Mouse (Mus musculus) midbrain, embryonic 14.5 days (tissue): ENCODE results near the gene Acsm5. TPM values are rescaled to one million over a fixed set of nuclear protein-coding genes. Genes with fewer than 3 reads are reported as not detected.

ENCODE experiments used
- ATAC-seq: fragments of 200-750 bp; cut with Nextera tagmentation; 2 replicates; pipeline ENCODE4 v1.8.0; 2017; ENCODE audit warnings: moderate number of reproducible peaks, moderate library complexity; ENCODE audit not compliant: low FRiP score, low TSS enrichment
- DNase-seq: peaks from one replicate; pipeline ENCODE4 v3.0.0-alpha.2; 2015
- H3K27ac ChIP-seq: fragments of 300-500 bp; sonication (generic); replicated peaks from 2 replicates; pipeline ENCODE4 v1.5.1; 2014; ENCODE audit warnings: mild to moderate bottlenecking, low read depth, low read length, moderate library complexity
- H3K27me3 ChIP-seq: fragments of 300-500 bp; sonication (generic); 2 replicates; pipeline ENCODE4 v1.6.1; 2014; ENCODE audit warnings: low read length, control low read depth, mixed read lengths; ENCODE audit not compliant: control insufficient read depth, insufficient read depth
- H3K36me3 ChIP-seq: fragments of 300-500 bp; sonication (generic); 2 replicates; pipeline ENCODE4 v1.6.1; 2014; ENCODE audit warnings: low read length, control low read depth; ENCODE audit not compliant: control insufficient read depth, insufficient read depth
- H3K4me1 ChIP-seq: fragments of 300-500 bp; sonication (generic); 2 replicates; pipeline ENCODE4 v1.6.1; 2014; ENCODE audit warnings: mild to moderate bottlenecking, antibody characterized with exemption, low read length, control low read depth; ENCODE audit not compliant: control insufficient read depth, insufficient read depth
- H3K4me2 ChIP-seq: fragments of 300-500 bp; sonication (generic); 2 replicates; pipeline ENCODE4 v1.6.1; 2014; ENCODE audit warnings: mild to moderate bottlenecking, low read length, moderate library complexity
- H3K4me3 ChIP-seq: fragments of 300-500 bp; sonication (generic); replicated peaks from 2 replicates; pipeline ENCODE4 v1.5.1; 2014; ENCODE audit warnings: low read depth, low read length
- H3K9ac ChIP-seq: fragments of 300-500 bp; sonication (generic); replicated peaks from 2 replicates; pipeline ENCODE4 v1.6.1; 2014; ENCODE audit warnings: mild to moderate bottlenecking, low read length, moderate library complexity
- H3K9me3 ChIP-seq: fragments of 300-500 bp; sonication (generic); 2 replicates; pipeline ENCODE4 v1.6.1; 2016; ENCODE audit warnings: low read length, control low read depth, mixed read lengths; ENCODE audit not compliant: control insufficient read depth
- WGBS: fragments of 180-500 bp; shearing (Covaris S2); extraction: QIAGEN DNeasy Blood & Tissue Kit; methylation state at CpG from one replicate; pipeline ENCODE4 v1.1.7; 2014; 5-methylcytosine and 5-hydroxymethylcytosine counted together
- polyA plus RNA-seq: library from polyadenylated mRNA; unstranded; fragments of >200 nt; fragmentation: Nextera tagmentation; extraction: Ambion mirVana; gene quantifications from 2 replicates; pipeline ENCODE4 v1.2.1, GENCODE M21; 2014

Gene Acsm5
- polyA plus RNA-seq, 1 experiment from 2014 or later, result not detected

DNA sequence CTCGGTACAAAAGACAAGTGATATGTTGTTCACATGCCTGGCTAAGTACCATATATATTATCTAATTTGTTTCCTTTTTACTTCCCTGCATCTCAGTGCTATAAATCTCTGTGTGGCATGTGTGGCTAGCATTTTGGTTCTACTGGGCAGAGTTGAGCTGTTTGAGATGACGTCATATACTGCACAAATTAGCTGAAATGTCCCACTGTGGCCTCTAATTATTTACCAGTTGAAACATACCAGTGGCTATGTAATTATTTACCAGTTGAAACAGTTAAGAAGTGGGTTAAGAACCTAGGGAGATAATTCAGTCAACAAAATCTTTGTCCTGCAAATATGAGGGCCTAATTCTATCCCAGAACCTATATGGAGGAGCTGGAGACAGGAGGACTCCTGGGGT is 8.3 kb downstream of the Acsm5 start:
- Histone ChIP-seq H3K4me1 (no peaks in the 10 kb centered on the region), H3K9ac (no peak overlapping the region), H3K4me2 (no peak overlapping the region), H3K9me3 (no peaks in the 10 kb centered on the region), H3K36me3 (no peaks in the 10 kb centered on the region), H3K27me3 (no peaks in the 10 kb centered on the region), H3K4me3 (no peak overlapping the region), H3K27ac (no peak overlapping the region)
- DNase-seq, result no peak
- ATAC-seq, result no peak
- WGBS, result 88% methylated on average over 2 of the region's 2 CpGs

DNA sequence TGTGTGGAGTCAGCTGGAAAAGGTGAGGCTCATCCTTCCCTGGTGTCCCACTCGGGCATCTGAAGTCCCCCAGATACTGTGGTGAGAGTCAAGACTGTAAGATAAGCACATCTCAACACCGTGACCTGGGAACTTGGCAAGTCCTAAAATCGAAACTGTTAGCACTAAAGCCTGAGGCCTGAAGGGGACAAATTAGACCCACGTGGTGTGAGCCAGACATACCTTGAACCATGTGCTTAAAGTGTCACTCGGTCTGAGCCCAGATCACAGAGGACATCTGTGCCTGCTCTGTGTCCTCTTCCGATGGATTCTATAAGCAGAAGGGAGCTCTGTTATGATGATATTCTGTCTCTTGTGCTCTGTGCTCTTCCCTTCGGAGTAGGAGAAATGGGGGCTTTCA is 9.4 kb downstream of the Acsm5 start:
- DNase-seq, result no peak
- Histone ChIP-seq H3K27me3 (no peaks in the 10 kb centered on the region), H3K4me3 (no peak overlapping the region), H3K9me3 (no peaks in the 10 kb centered on the region), H3K9ac (no peak overlapping the region), H3K27ac (no peak overlapping the region), H3K4me1 (no peaks in the 10 kb centered on the region), H3K4me2 (no peak overlapping the region), H3K36me3 (no peaks in the 10 kb centered on the region)
- no peak for ATAC-seq
- 85% methylated on average over 7 of the region's 7 CpGs for WGBS

DNA sequence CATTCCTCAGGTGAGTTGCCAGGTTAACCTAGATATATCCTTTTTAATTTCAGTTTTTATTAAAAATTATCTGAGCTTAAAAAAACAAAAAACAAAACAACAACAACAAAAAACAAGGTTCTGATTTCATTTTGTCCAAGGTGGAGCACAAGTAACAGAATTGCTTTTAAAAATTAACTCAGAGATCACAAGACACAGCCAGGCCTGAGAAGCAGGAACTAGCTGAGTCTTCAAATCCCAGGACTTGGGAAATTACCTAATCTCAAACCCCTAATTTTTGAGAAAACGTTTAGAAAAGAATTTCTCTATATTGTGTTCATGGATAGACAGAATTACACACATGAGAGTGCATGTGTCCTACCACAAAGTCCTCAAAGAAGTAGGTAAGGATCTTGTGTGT is 13.7 kb downstream of the Acsm5 start:
- no peaks in the 10 kb centered on the region for H3K27me3 ChIP-seq
- no peaks in the 10 kb centered on the region for H3K36me3 ChIP-seq
- no peak overlapping the region for H3K4me2 ChIP-seq
- DNase-seq, result no peak
- H3K9me3 ChIP-seq, result no peaks in the 10 kb centered on the region
- H3K9ac ChIP-seq, result no peak overlapping the region
- 60% methylated on average over 1 of the region's 1 CpGs for WGBS
- no peak overlapping the region for H3K27ac ChIP-seq
- H3K4me3 ChIP-seq, result no peak overlapping the region
- ATAC-seq, result no peak
- H3K4me1 ChIP-seq, result no peaks in the 10 kb centered on the region

DNA sequence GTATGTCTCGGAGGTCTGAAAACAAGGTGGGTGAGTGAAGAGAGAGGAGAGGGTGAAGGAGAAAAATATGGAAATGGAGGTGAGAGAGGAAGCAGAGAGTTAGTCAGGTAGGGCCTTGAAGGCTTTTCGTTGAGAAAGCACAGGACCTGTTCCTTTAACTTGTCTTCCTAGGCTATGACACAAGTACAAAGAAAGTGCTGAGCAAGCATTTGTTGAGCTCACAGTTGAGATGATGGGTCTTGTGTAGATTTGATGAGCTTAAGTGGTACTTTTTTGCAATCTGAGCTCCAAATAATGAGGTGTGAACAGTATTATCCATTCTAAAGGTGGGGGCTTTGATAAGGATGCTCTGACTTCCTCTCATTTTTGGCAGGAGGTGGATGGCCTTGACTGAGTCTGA is 15.1 kb downstream of the Acsm5 start:
- ATAC-seq (no peak), DNase-seq (no peak)
- no peaks in the 10 kb centered on the region for H3K36me3 ChIP-seq
- no peak overlapping the region for H3K27ac ChIP-seq
- H3K27me3 ChIP-seq, result no peaks in the 10 kb centered on the region
- no peak overlapping the region for H3K9ac ChIP-seq
- WGBS, result 83% methylated on average over 2 of the region's 2 CpGs
- no peaks in the 10 kb centered on the region for H3K9me3 ChIP-seq
- H3K4me3 ChIP-seq, result no peak overlapping the region
- H3K4me2 ChIP-seq, result no peak overlapping the region
- H3K4me1 ChIP-seq, result no peaks in the 10 kb centered on the region

DNA sequence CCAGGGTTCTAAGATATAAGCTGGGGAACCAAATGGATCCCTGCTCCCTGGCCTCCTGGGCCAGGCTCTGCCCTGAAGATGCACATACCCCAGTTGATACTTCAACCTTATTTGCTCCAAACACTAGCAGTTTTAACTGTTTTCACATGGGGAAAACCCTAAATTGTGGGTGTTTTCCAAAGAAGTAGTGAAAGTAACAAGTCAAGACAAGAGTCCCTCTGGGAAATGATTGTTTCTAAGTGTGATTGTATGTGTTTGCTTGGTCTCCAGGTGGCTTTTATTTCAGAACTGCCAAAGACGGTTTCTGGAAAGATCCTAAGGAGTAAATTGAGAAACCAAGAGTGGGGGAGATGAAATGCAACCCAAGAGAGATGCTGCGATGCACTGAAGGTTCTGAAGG is 23.2 kb downstream of the Acsm5 start:
- Histone ChIP-seq H3K4me3 (no peak overlapping the region), H3K9me3 (no peaks in the 10 kb centered on the region), H3K4me1 (no peaks in the 10 kb centered on the region), H3K4me2 (no peak overlapping the region), H3K27me3 (no peaks in the 10 kb centered on the region), H3K9ac (no peak overlapping the region), H3K36me3 (no peaks in the 10 kb centered on the region), H3K27ac (no peak overlapping the region)
- DNase-seq (no peak), ATAC-seq (no peak)
- 82% methylated on average over 2 of the region's 2 CpGs for WGBS

DNA sequence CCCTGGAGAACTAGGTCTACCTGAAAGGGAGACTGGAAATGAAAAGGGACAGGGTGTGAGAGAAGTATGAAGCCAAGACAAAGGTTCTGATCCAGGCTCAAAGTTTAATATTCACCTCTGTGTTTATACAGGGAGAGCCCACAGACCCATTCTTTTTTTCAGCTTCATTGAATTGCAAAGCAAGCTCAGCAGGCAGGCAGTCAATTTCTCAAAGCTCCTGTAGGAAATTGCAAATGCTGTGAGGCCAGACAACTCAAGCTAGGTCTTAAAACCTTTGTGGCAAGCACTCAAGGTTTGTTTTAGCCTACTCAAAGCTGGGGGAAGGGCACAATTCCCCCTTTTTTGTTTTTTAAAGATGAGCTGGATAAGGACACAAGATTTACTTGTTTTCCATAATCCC is 26.3 kb downstream of the Acsm5 start:
- Histone ChIP-seq H3K4me1 (no peaks in the 10 kb centered on the region), H3K27ac (no peak overlapping the region), H3K27me3 (no peaks in the 10 kb centered on the region), H3K36me3 (no peaks in the 10 kb centered on the region), H3K4me3 (no peak overlapping the region), H3K9ac (no peak overlapping the region), H3K9me3 (no peaks in the 10 kb centered on the region), H3K4me2 (no peak overlapping the region)
- DNase-seq, result no peak
- no peak for ATAC-seq

DNA sequence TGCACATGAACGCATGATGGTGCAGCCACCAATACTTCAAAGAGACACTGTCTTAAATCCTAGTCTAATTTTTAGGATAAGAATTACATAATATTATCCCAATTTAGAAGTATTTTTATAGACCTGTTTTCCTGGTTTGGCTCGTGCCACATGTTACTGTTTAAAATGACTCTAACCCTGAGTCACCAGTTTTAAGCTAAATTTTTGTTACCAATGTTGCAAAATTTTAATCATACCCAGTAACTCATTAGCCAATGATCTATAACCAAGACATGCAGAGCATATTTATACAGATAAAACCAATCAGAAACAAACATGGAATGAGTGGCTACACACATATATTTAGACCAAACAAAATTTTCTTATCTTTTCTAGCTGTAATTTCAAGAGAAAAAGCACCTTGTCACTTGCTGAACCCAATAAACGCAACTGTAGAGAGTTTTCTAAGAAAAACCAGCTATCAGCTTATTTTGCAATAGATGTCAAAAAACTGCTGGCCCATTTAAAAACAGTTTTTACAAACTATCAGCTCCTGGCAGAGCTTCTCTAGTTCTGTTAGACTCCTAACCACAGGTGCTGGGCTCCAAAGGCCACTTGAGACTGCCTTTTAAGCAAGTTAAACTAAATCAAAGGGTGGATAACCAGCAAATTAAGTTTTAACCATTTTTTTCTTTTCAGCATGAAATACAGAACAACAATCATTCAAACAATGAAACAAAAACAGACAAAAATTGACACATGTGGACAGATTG is 31.4 kb downstream of the Acsm5 start:
- ATAC-seq (no peak), DNase-seq (no peak)
- no peak overlapping the region for H3K9ac ChIP-seq
- H3K27me3 ChIP-seq, result no peaks in the 10 kb centered on the region
- no peaks in the 10 kb centered on the region for H3K36me3 ChIP-seq
- no peak overlapping the region for H3K4me2 ChIP-seq
- no peak overlapping the region for H3K27ac ChIP-seq
- no peak overlapping the region for H3K4me3 ChIP-seq
- no peaks in the 10 kb centered on the region for H3K4me1 ChIP-seq
- 94% methylated on average over 3 of the region's 3 CpGs for WGBS
- no peaks in the 10 kb centered on the region for H3K9me3 ChIP-seq

DNA sequence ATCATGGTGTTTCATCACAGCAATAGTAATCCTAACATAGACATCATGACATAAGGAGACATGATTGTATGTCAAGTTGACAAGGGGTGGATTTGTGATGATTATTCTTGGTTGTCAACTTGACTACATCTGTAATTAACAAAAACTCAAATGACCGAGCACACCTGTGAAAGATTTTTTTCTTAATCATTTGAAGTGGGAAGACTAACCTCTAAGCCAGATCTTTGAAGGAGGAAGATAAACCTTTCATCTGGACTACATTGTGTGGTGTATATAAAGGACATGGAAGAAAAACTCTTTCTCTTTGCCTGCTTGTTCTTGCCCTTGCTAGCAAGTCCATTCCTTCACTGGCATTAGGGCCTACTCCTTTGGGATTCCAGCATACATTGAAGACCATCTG is 34.8 kb downstream of the Acsm5 start, which contains the start of gene Acsm2:
Acsm2 (plus strand) TSS at position 301 of the 400 bp plus-strand sequence.
- Histone ChIP-seq H3K4me2 (no peak within 1 kb of the TSS), H3K36me3 (no peaks in the 10 kb centered on the region), H3K9me3 (no peaks in the 10 kb centered on the region), H3K27me3 (no peaks in the 10 kb centered on the region), H3K4me3 (no peak within 1 kb of the TSS), H3K9ac (no peak within 1 kb of the TSS), H3K27ac (no peak within 1 kb of the TSS), H3K4me1 (no peaks in the 10 kb centered on the region)
- no peak for ATAC-seq
- DNase-seq, result no peak
- WGBS, result 78% methylated on average over 1 of the region's 1 CpGs

DNA sequence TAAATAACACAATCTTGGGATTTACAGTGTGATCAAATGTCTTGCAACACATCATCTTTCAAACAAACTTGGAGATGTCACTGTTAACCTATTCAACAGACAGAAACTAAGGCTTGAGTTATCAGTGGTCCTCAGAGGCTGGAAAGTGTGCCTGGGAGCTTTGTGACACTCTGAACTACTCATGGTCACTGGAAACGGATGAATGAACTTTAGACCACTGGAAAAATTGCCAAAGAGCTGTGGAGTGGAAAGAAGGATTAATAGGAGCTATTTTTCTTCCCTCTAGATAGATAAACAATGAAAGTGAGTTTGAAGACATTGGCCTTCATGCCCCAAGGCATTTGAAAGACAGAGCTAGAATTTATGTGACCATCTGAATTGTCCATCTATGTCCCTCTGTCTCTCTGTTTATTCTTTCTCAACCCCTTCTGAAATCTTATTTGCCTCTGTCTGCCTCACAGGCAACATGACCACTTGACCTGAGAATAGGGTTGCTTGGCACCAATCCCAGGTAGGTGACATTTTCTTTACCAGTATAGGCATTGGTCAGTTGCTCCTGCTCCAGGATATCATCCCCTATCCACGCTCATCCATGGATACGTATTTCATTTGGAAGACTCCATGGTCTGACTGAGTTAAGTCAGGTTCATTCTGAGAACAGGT is 40.7 kb downstream of the Acsm5 start:
- no peak overlapping the region for H3K4me3 ChIP-seq
- no peaks in the 10 kb centered on the region for H3K36me3 ChIP-seq
- H3K4me1 ChIP-seq, result no peaks in the 10 kb centered on the region
- no peaks in the 10 kb centered on the region for H3K27me3 ChIP-seq
- no peak overlapping the region for H3K4me2 ChIP-seq
- DNase-seq (no peak), ATAC-seq (no peak)
- H3K27ac ChIP-seq, result no peak overlapping the region
- no peak overlapping the region for H3K9ac ChIP-seq
- H3K9me3 ChIP-seq, result no peaks in the 10 kb centered on the region
- 85% methylated on average over 3 of the region's 3 CpGs for WGBS
